ENCODE assay signal across 12 mouse cellular contexts in genomic region chr6:31287686-31288085, GRCm38 (mm10).
A peak's percentile ranks its signal among the peaks of the same experiment; 100 is the strongest.
DNase-seq lines count a peak whose midpoint lies in the region.
"Had no signal": no experiment of that assay in that cellular context is flagged by ENCODE, and none has a peak within 500 bp of the region (broad histone marks: within the 10 kb centered on the region; RNA-seq: fewer than 3 reads in every experiment).

No protein-coding gene starts in this region.

- intact Hi-C loops in left cerebral cortex, postnatal 36 days (cut with DNase I), result loop anchor here (5.0 kb wide), 1 partner anchor 45 kb away; no protein-coding TSS in a partner anchor

- DNase-seq in cerebellum, adult 9-10 months, result peak; percentile 30
- no peak for DNase-seq in cerebellum, postnatal 10 days
- DNase-seq in kidney, adult 11 months, result peak; percentile 16
- DNase-seq in kidney, adult 8-10 months, result no peak
- peak; percentile 30 to 72 for DNase-seq in left cerebral cortex, adult 8-10 months (ENCODE audit: low spot score in 2 of 2)
- no peak for DNase-seq in left cerebral cortex, adult 11 months (ENCODE audit: low spot score)
- DNase-seq in left cerebral cortex, postnatal 36 days (ENCODE audit: low spot score in 2 of 2), result peak; percentile 61 to 66
- no peak for DNase-seq in lung, adult 18-20 months
- DNase-seq: gastrocnemius, postnatal 25 days; lung, postnatal 4 days; midbrain, embryonic 14.5 days; thymus, postnatal 25 days had no signal

Comparison
In these comparisons a context has a peak if more than half of its experiments do, and no peak if none do; other contexts are left out.
1. DNase-seq: peak in cerebellum, adult 9-10 months (single experiment), kidney, adult 11 months (single experiment), left cerebral cortex, adult 8-10 months (2 of 2) and left cerebral cortex, postnatal 36 days (2 of 2); none in cerebellum, postnatal 10 days (0 of 2), kidney, adult 8-10 months (0 of 2), left cerebral cortex, adult 11 months (single experiment) and lung, adult 18-20 months (0 of 2).